Mouse (Mus musculus) neural tube, embryonic 15.5 days (tissue): ENCODE measurements around the gene Gm26602. TPM values are rescaled to one million over a fixed set of nuclear protein-coding genes. Genes with fewer than 3 reads are reported as not detected.

Experiments used
- ATAC-seq: fragments of 200-750 bp; cut with Nextera tagmentation; 2 replicates; pipeline ENCODE4 v1.8.0; 2017; ENCODE audit warnings: mild to moderate bottlenecking, moderate TSS enrichment, moderate library complexity; ENCODE audit not compliant: low FRiP score
- H3K27ac ChIP-seq: fragments of 300-500 bp; sonication (generic); replicated peaks from 2 replicates; pipeline ENCODE4 v1.5.1; 2015; ENCODE audit warnings: mild to moderate bottlenecking, inconsistent platforms
- H3K27me3 ChIP-seq: fragments of 300-500 bp; sonication (generic); replicated peaks from 2 replicates; pipeline ENCODE4 v1.6.1; 2015; ENCODE audit warnings: inconsistent platforms
- H3K36me3 ChIP-seq: fragments of 300-500 bp; sonication (generic); 2 replicates; pipeline ENCODE4 v1.6.1; 2015; ENCODE audit warnings: inconsistent platforms
- H3K4me1 ChIP-seq: fragments of 300-500 bp; sonication (generic); 2 replicates; pipeline ENCODE4 v1.6.1; 2015; ENCODE audit warnings: inconsistent platforms
- H3K4me2 ChIP-seq: fragments of 300-500 bp; sonication (generic); 2 replicates; pipeline ENCODE4 v1.6.1; 2015; ENCODE audit warnings: inconsistent platforms, mild to moderate bottlenecking, moderate library complexity
- H3K4me3 ChIP-seq: fragments of 300-500 bp; sonication (generic); replicated peaks from 2 replicates; pipeline ENCODE4 v1.5.1; 2015; ENCODE audit warnings: mild to moderate bottlenecking, inconsistent platforms
- H3K9ac ChIP-seq: fragments of 300-500 bp; sonication (generic); replicated peaks from 2 replicates; pipeline ENCODE4 v1.6.1; 2015; ENCODE audit warnings: mild to moderate bottlenecking, inconsistent platforms
- H3K9me3 ChIP-seq: fragments of 300-500 bp; sonication (generic); replicated peaks from 2 replicates; pipeline ENCODE4 v1.6.1; 2016; ENCODE audit warnings: inconsistent platforms
- WGBS: fragments of 180-500 bp; shearing (Covaris S2); methylation state at CpG from one replicate; pipeline ENCODE4 v1.1.7; 2015; ENCODE audit warnings: mixed read lengths; 5-methylcytosine and 5-hydroxymethylcytosine counted together
- polyA plus RNA-seq: library from polyadenylated mRNA; unstranded; fragments of >200 nt; fragmentation: Nextera tagmentation; extraction: Ambion mirVana; gene quantifications from 2 replicates; pipeline ENCODE4 v1.2.1, GENCODE M21; 2015

Gene Gm26602
- 22.7 and 23.6 TPM in 2 replicates for polyA plus RNA-seq

DNA sequence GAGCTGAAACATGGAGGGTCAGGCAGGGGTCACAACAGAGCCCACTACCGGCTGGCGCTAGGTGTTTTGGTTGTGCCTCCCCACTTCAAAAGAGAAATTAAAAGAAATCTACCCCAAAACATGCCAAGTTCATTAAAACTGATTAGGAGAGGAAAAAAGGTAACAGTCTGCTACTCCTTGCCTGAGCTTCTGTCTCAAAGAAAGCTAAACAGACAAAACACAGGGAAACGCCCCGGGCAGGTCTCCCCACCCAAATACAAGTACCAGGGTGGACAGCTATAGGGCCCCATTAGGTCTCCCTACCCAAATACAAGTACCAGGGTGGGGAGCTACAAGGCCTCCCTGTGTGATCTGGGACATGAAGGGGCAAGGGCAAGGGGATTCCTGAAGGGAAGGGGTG lies at the start of gene Gm26602:
Gene Gm26602, plus strand, starts transcription at position 301 of the 400 bp plus-strand sequence.
- no peak within 1 kb of the TSS for H3K4me3 ChIP-seq
- 0 out of 2 replicates have a peak within 1 kb of the TSS, but pooled peaks have one; percentile 33 for H3K9ac ChIP-seq
- peak within 1 kb of the TSS; percentile 99 for H3K27ac ChIP-seq
- no peak for ATAC-seq
- 94% methylated on average over 4 of the region's 4 CpGs for WGBS
- H3K9me3 ChIP-seq = no peaks in the 10 kb centered on the region
- no peaks in the 10 kb centered on the region for H3K27me3 ChIP-seq
- peaks cover 37% of the 10 kb centered on the region for H3K4me1 ChIP-seq
- H3K36me3 ChIP-seq = peaks cover 30% of the 10 kb centered on the region
- H3K4me2 ChIP-seq = peak within 1 kb of the TSS; percentile 61

DNA sequence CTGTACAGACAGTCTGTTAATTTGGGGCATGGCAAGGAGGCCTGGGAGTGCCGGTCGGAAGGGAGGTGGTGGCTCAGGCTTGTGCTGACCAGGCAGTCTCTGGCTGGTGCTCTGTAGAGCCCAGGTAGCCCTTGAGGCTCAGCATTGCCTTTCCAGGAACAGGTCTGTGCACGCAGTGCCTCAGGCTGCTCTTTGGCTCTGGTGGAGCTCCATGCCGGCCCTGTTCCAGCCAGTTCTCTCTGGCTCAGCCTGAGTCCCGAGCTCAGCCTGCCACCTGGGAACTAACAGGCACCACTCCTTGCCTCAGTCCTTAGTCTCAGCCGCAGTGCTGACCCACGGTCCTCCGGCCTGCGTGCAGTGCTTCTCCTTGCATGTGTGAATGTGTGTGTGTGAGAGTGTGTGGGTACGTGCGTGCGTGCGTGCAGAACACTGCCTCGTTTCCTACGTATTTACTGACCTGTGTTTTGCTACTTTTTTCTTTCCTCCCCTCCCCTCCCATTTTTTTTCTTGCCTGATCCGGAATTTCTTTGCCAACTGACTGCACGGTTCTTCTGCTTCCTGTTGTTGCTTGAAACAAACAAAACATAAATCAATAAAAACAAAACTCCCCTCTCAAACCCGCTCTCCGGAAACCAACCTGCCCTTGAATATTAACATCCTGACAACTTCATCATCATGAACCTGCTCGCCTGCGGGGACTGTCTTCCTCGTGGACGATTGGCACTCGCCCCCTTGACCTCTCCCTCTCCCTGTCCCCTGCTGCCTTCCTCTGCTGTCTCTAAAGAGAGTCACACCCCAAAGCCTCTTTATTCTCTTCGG lies 49.2 kb upstream of the Gm26602 start:
- Histone ChIP-seq H3K4me1 (peaks cover 62% of the 10 kb centered on the region), H3K4me3 (no peak overlapping the region), H3K9ac (no peak overlapping the region), H3K4me2 (no peak overlapping the region), H3K36me3 (peaks cover 80% of the 10 kb centered on the region), H3K27me3 (no peaks in the 10 kb centered on the region), H3K9me3 (no peaks in the 10 kb centered on the region), H3K27ac (0 out of 2 replicates have a peak overlapping the region, but pooled peaks have one; percentile 23)
- no peak for ATAC-seq
- 72% methylated on average over 25 of the region's 25 CpGs for WGBS

DNA sequence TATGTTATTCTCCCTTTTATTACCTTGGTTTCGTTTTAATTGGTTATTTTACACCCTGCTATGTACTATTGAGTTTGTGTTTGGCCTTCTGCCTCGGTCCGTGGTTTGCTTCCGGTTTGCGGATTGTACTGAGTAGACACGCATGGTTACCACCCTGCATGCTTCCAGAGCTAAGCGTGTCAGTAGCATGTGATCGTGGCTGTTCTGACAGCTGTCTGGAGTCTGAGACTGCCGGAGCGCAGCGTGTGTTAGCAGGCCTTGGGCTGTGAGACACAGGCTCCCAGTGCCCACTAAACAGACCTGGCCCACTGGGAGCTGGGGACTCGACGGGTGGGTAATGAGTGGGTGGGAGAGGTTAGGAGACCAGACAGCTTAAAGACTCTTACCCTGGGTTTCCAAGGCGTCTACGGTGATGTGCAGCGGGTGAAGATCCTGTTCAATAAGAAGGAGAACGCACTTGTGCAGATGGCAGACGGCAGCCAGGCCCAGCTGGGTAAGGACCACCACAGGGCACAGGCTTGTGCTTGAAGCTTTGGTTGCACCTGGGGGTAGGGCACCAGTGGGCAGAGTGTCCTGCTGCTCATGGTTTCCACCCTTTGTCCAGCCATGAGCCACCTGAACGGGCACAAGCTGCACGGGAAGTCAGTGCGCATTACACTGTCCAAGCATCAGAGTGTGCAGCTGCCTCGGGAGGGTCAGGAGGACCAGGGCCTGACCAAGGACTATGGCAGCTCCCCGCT lies 48.4 kb upstream of the Gm26602 start:
- Histone ChIP-seq H3K27ac (0 out of 2 replicates have a peak overlapping the region, but pooled peaks have one; percentile 23), H3K36me3 (peaks cover 84% of the 10 kb centered on the region), H3K4me1 (peaks cover 57% of the 10 kb centered on the region), H3K27me3 (no peaks in the 10 kb centered on the region), H3K4me3 (no peak overlapping the region), H3K9ac (no peak overlapping the region), H3K9me3 (no peaks in the 10 kb centered on the region), H3K4me2 (no peak overlapping the region)
- ATAC-seq = no peak
- 74% methylated on average over 23 of the region's 23 CpGs for WGBS

DNA sequence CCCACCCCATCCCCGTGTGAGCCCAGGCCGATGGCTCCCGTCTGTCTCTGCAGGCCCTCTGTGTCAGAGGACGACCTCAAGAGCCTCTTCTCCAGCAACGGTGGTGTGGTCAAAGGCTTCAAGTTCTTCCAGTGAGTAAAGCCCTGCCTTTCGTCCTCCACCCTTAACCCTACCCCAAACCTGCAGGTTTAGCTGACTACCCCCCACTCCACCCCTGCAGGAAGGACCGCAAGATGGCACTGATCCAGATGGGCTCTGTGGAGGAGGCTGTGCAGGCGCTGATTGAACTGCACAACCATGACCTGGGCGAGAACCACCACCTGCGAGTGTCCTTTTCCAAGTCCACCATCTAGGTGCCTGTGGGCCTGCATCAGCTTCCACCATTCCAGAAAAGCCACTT lies 47.7 kb upstream of the Gm26602 start:
- no peak overlapping the region for H3K27ac ChIP-seq
- peaks cover 54% of the 10 kb centered on the region for H3K4me1 ChIP-seq
- no peak overlapping the region for H3K9ac ChIP-seq
- ATAC-seq = no peak
- H3K4me2 ChIP-seq = no peak overlapping the region
- H3K4me3 ChIP-seq = no peak overlapping the region
- H3K27me3 ChIP-seq = no peaks in the 10 kb centered on the region
- peaks cover 83% of the 10 kb centered on the region for H3K36me3 ChIP-seq
- no peaks in the 10 kb centered on the region for H3K9me3 ChIP-seq
- 76% methylated on average over 10 of the region's 10 CpGs for WGBS

DNA sequence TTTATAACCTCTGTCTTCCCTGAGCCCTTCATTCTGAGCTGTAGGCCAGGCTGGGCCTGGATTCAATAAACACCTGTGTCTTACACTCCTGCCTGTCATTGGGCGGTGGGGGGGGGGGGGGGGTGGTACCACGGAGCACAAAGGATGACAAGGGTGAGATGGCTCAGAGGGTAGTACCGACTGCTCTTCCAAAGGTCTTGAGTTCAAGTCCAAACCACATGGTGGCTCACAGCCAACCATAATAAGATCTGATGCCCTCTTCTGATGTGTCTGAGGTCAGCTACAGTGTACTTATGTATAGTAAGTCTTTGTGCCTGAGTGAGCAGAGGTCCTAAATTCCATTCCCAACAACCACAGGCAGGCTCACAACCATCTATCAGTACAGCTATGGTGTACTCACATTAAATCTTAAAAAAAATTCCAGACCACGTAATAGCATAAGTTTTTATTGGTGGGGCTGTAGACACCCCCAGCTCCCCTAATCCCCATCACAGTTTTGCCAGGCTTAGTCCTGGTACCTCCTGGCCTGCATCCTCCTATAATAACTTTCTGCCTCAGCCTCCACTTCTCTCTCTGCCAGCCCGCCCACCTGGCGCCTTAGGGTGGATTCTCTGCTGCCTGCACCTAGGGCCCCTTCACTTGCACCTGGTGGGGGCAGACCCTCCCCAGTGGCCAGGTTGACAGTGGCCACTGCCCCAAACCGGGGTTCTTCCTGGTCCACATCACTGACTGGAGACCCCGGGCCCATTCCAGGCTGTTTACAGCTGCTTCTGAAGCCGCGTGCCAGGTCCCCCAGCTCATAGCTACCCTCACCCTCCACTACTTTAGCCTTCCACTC lies 46.1 kb upstream of the Gm26602 start:
- peaks cover 45% of the 10 kb centered on the region for H3K4me1 ChIP-seq
- no peaks in the 10 kb centered on the region for H3K27me3 ChIP-seq
- peak overlapping the region; percentile 51; the same call in 1 of the 2 replicates for H3K27ac ChIP-seq
- peaks cover 76% of the 10 kb centered on the region for H3K36me3 ChIP-seq
- no peak overlapping the region for H3K4me3 ChIP-seq
- WGBS = 63% methylated on average over 8 of the region's 10 CpGs
- H3K9ac ChIP-seq = peak overlapping the region; percentile 20; the same call in 1 of the 2 replicates
- peak; percentile 9; the same call in 1 of the 2 replicates for ATAC-seq
- H3K9me3 ChIP-seq = no peaks in the 10 kb centered on the region
- no peak overlapping the region; the same call in 1 of the 2 replicates for H3K4me2 ChIP-seq

DNA sequence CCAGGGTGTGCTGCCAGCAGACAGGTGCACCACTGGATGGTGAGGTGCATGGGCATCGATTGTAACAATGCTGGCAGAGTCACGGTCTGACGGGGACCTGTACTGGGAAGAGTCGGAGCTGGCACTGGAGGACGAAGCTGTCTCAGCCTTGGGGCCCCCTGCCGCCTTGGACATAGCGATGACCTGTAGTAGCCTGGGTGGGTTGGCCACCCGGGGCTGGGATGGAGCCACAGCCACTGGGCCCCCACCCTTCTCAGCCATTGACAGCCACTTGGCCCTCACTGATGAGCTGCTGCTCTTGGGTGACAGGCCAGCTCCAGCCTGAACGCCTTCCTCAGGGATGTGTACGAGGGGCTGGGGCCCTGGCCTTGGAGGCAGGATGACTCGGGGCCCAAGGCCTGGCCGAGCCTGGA lies 45.5 kb upstream of the Gm26602 start:
- peak; percentile 6 for ATAC-seq
- peaks cover 75% of the 10 kb centered on the region for H3K36me3 ChIP-seq
- no peak overlapping the region for H3K4me3 ChIP-seq
- H3K9ac ChIP-seq = peak overlapping the region; percentile 20; the same call in 1 of the 2 replicates
- H3K4me2 ChIP-seq = no peak overlapping the region
- H3K27ac ChIP-seq = peak overlapping the region; percentile 51; the same call in 1 of the 2 replicates
- no peaks in the 10 kb centered on the region for H3K9me3 ChIP-seq
- WGBS = 64% methylated on average over 12 of the region's 12 CpGs
- no peaks in the 10 kb centered on the region for H3K27me3 ChIP-seq
- H3K4me1 ChIP-seq = peaks cover 46% of the 10 kb centered on the region

DNA sequence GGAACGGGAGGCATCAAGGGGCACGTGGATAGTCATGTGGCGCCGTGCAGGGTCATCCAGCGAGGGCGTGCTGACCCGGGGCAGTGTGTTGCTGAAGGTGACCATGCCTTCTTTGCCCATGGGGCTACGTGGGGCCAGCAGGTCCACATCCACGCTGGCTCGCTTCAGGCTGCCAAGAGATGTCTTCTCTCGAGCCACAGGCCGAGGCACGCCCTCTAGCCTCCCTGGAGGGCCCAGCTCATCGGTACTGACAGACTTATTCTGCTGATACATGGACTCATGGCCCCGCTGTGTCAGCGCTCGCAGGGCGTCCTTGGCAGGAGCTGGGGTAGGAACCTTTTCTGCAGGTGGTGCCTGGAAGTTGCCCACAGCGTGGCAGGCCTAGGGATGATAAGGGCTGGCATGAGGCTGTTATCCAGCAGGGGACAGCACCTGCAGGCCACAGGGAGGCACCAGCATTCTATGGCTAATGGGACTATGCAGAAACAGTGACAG lies 44.8 kb upstream of the Gm26602 start:
- H3K36me3 ChIP-seq = peaks cover 68% of the 10 kb centered on the region

DNA sequence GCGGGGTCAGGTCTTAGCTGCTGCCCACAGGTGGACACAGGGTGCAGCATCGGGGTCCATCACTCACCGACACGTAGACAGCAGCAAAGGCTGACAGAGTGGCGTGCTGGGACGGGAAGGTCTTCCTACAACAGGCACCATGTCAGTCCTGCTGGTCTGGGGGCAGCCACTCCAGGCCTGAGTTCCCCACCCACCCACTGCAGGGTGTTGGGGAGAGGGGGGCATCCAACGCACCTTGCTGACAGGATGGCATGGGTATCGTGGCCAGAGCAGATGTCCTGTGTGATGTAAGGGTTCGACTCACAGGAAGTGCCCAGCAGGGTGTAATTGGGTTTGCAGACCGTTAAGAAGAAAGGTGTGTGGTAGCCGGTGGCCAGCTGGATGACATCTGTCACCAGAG lies 44.1 kb upstream of the Gm26602 start:
- Histone ChIP-seq H3K4me2 (no peak overlapping the region), H3K9me3 (no peaks in the 10 kb centered on the region), H3K4me1 (peaks cover 55% of the 10 kb centered on the region), H3K27ac (no peak overlapping the region; the same call in 1 of the 2 replicates), H3K9ac (no peak overlapping the region), H3K27me3 (no peaks in the 10 kb centered on the region), H3K4me3 (no peak overlapping the region), H3K36me3 (peaks cover 64% of the 10 kb centered on the region)
- no peak for ATAC-seq
- WGBS = 71% methylated on average over 11 of the region's 11 CpGs

More for the DNA sequence above, 44.8 kb upstream of the Gm26602 start:
- Histone ChIP-seq H3K27me3 (no peaks in the 10 kb centered on the region), H3K9ac (no peak overlapping the region), H3K27ac (peak overlapping the region; percentile 50), H3K4me1 (peaks cover 48% of the 10 kb centered on the region), H3K4me3 (no peak overlapping the region), H3K4me2 (no peak overlapping the region), H3K9me3 (no peaks in the 10 kb centered on the region)
- 74% methylated on average over 19 of the region's 19 CpGs for WGBS
- ATAC-seq = no peak

DNA sequence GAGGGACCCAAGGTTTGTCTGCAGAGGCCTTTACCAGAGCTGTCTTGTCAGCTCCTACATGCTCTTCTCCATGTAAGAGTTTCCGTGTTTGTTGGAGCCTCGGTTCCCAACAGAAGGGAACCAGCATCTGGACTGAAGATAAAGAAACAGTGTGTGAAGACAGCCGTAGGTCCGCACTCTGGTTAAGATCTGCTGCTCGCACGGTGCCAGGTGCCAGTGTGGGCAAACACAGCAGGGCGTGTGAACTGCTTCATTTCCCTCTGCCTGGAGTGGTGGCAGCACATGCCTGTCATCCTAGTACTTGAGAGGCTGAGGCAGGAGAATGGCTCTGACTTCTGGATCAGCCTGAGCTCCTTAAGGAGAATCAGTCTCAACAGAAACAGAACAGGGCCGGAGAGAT lies 38.8 kb upstream of the Gm26602 start:
- peak overlapping the region; percentile 89 for H3K4me2 ChIP-seq
- 80% methylated on average over 8 of the region's 8 CpGs for WGBS
- H3K4me1 ChIP-seq = peaks cover 56% of the 10 kb centered on the region
- H3K27me3 ChIP-seq = no peaks in the 10 kb centered on the region
- peak overlapping the region; percentile 70 for H3K4me3 ChIP-seq
- H3K9ac ChIP-seq = no peak overlapping the region
- H3K27ac ChIP-seq = no peak overlapping the region; the same call in 1 of the 2 replicates
- no peak for ATAC-seq
- no peaks in the 10 kb centered on the region for H3K9me3 ChIP-seq
- H3K36me3 ChIP-seq = peaks cover 21% of the 10 kb centered on the region

DNA sequence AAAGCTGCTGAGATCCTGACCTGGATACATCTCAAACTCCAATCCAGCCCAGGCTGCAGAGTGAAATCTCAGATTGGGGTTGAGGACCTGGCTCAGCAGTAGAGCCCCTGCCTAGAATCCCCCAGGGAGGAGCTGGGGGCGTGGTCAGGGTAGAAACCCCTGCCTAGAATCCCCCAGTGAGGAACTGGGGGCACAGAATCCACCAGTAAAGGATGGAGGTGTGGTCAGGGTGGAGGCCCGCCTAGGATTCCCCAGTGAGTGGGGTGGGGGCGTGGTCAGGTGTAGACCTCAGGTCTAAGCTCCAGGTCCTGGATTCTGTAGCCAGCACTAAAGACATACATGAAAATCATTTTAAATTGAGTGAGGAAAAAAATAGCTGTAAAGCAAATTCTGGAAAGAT lies 37.8 kb upstream of the Gm26602 start:
- peak overlapping the region; percentile 89 for H3K4me2 ChIP-seq
- no peaks in the 10 kb centered on the region for H3K27me3 ChIP-seq
- H3K36me3 ChIP-seq = peaks cover 15% of the 10 kb centered on the region
- H3K9me3 ChIP-seq = no peaks in the 10 kb centered on the region
- H3K9ac ChIP-seq = peak overlapping the region; percentile 95
- ATAC-seq = no peak
- H3K4me1 ChIP-seq = peaks cover 50% of the 10 kb centered on the region
- H3K4me3 ChIP-seq = peak overlapping the region; percentile 70
- 40% methylated on average over 3 of the region's 3 CpGs for WGBS
- H3K27ac ChIP-seq = peak overlapping the region; percentile 91

DNA sequence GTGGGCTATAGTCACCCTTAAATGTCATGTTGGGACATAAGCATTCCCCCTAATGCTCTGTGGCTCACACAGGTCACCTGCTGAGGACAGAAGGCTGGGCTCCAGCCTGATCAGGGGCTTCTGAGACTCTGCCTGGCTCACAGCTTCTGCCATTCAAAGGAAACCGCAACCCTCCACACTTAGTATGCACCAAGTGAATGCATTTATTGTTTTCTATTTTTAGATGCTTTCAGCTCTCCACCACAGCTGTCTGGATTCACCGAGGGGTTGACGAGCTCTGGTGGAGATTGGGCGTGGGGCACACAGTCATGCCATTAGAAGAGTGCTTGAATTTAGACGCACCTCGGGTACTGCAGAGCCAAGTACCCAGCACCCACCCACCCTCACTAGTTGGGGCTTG lies 37.3 kb upstream of the Gm26602 start:
- peak overlapping the region; percentile 95 for H3K9ac ChIP-seq
- H3K4me1 ChIP-seq = peaks cover 50% of the 10 kb centered on the region
- peak overlapping the region; percentile 91 for H3K27ac ChIP-seq
- ATAC-seq = peak; percentile 4; the same call in 1 of the 2 replicates
- H3K4me2 ChIP-seq = peak overlapping the region; percentile 89
- H3K4me3 ChIP-seq = peak overlapping the region; percentile 70
- H3K9me3 ChIP-seq = no peaks in the 10 kb centered on the region
- H3K36me3 ChIP-seq = peaks cover 14% of the 10 kb centered on the region
- no peaks in the 10 kb centered on the region for H3K27me3 ChIP-seq
- WGBS = 3% methylated on average over 6 of the region's 6 CpGs
